Mouse (Mus musculus): ENCODE results near the gene Fasn. TPM values are rescaled to one million over a fixed set of nuclear protein-coding genes. Genes with fewer than 3 reads are reported as not detected.

Fasn gene
- 100 to 1,000 TPM; 107 to 111 TPM for total RNA-seq (2023)

DNA sequence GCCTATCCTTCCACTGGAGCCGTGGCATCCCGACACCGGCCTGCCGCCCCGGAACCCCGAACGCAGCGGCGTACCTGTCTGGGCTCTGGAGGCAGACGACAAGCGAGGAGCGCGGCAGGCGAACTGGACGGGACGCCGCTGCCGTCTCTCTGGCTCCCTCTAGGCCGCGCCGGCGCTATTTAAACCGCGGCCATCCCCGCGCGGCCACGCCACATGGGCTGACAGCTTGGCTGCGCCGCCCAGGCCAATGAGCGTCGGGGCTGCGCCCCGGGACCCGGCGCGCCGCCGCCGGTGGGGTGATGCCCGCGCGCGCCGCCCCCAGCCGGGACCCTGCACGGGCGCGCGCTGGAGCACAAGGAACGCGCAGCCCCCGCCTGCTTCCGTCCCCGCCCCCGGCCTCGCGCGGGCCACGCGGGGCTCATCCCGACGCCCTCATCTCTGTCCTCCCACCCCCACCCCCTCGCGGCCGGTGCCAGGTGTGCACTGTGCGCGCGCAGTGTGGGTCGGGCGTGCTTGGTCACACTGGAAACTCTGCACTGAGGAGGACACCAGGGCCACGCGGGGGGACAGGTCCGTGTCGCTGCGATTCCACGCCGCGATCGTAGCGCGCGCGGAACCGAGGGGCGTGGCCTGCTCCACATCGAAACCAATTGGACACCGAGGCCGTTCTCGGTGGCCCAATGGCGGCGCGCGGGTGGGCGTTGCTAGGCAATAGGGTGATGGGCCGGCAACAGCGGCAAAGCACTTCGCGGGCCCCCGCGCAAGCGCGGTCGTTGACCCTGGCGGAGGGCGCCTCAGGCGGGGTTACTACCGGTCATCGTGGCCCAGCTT is at the start of gene Fasn:
Gene Fasn (minus strand): TSS at position 592 of the 831 bp plus-strand sequence.

DNA sequence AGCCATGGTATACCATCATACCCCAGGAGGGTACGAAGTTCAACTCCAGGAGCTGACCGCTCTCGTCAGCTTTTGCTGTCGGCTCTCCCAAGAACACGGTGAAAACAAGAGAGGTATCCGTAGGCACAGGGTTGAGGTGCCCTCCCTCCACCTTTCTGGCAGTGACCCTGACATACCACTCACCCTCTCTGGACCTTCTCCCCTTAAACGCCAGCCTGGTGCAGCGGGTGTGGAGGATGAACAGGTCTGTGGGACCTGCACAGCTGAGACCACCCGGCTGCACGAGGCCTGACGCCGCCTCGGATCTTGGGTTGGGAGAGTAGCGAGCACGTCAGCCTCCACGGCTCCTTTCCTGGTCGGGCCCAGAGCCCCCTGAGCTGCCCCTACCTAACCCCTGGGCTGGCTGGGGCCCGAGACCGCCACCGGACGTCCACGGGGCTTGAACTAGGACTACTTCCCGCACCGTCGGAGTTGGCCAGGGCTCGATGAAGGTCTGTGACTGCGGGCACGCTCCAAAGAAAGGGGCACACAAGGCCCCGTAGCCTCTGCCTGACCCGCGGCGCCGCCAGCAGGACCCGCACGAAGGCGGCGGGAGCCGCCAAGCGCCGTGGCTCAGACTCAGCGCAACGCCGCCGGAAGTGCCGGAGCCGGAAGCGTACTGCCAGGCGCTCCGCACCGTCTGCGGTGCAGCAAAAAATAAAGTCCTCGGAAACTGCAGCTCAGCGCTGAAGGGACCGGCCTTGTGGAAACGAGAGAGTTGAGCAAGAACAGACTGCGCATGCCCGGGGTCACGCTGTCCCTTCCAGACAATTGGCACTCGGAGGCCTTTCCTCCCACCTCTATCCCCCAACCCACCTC is 28.4 kb downstream of the Fasn start, which contains the start of gene Dus1l:
Gene Dus1l (minus strand): TSS at position 648 of the 858 bp plus-strand sequence.

DNA sequence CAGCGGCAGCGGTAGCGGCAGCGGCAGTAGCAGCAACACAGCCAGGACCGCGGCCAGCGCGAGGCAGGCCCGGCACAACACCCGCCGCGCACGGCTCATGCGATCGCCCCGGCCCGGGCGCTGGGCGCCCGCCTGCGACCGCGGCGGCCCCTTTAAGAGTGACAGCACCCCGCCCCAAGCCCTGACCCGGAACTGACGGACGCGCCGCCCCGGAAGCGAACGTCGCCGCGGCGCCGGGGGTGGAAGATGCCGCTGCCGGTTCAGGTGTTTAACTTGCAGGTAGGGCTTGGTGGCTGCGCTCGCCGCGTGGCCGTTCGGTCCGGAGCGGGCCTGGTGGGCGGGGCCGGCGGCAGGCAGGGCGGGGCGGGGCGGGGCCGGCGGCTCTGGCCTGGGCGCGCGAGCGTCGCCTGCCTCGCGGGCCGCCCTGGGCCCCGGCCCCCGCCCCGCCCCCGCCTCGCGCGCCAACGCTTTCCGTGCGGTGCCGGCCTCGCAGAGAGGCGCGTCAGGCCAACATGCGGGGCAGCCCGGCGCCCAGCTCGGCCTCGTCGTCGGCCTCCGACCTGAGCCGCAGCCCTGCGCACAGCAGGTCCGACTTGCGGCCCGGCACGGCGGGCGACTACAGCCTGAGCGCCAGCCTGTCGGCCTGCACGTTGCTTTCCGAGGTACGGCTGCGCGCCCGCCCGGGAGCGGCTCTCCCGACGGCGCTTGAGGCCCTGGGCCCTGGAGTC is 40.1 kb downstream of the Fasn start, which contains the start of the genes Rfng and Gps1:
Gene Rfng (minus strand): TSS at position 144 of the 728 bp plus-strand sequence.
Gene Gps1 (plus strand): TSS at position 209 of the 728 bp plus-strand sequence.

DNA sequence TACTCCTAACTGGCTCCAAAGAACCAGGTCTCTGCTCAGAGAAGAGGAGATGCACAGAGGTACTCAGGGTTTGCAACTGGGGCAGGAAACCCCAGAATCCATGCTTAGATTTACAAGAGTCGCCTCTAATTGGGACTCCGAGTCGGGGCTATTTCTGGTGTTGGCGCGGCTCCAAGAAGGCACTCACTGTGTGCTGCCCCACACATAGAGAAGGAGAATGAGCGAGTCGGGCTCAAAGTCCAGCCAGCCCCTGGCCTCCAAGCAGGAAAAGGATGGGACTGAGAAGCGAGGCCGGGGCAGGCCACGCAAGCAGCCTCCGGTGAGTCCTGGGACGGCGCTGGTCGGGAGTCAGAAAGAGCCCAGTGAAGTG is 61.7 kb downstream of the Fasn start, which contains the start of gene Hmga1b:
Gene Hmga1b (plus strand): TSS at position 123 of the 370 bp plus-strand sequence.

Other genes with a start within 250 kb of the Fasn start
- 100 to 1,000 TPM; 520 to 527 TPM for gene Arhgdia, start 242.9 kb downstream of the Fasn start, total RNA-seq (2023)
- gene Alyref, start 226.2 kb downstream of the Fasn start, total RNA-seq (2023): 100 to 1,000 TPM; 130 to 143 TPM
- 10 to 100 TPM; 50.0 to 53.1 TPM for gene Anapc11, start 226.1 kb downstream of the Fasn start, total RNA-seq (2023)
- gene Npb, start 216.1 kb downstream of the Fasn start, total RNA-seq (2023): 1 to 10 TPM; 1.6 to 2.4 TPM
- gene Pcyt2, start 206.6 kb downstream of the Fasn start, total RNA-seq (2023): 100 to 1,000 TPM; 107 to 119 TPM
- 100 to 1,000 TPM; 124 to 136 TPM for gene Sirt7, start 199.3 kb downstream of the Fasn start, total RNA-seq (2023)
- gene Mafg, start 190.9 kb downstream of the Fasn start, total RNA-seq (2023): 10 to 100 TPM; 48.0 to 54.0 TPM
- under 1 TPM in 1 of 2 experiments, not detected in 1; 0.81 TPM for gene Pycr1, start 180.8 kb downstream of the Fasn start, total RNA-seq (2023)
- 1 to 10 TPM in 1 of 2 experiments, not detected in 1; 1.4 TPM for gene Myadml2, start 176.4 kb downstream of the Fasn start, total RNA-seq (2023)
- not detected for gene Notum, start 163.4 kb downstream of the Fasn start, total RNA-seq (2023)
- 100 to 1,000 TPM in 1 of 2 experiments, 10 to 100 TPM in 1; 97.4 to 100 TPM for gene Aspscr1, start 151.6 kb downstream of the Fasn start, total RNA-seq (2023)
- 10 to 100 TPM; 30.5 to 32.1 TPM for gene Cenpx, start 110.8 kb downstream of the Fasn start, total RNA-seq (2023)
- 10 to 100 TPM; 38.6 to 46.7 TPM for gene Lrrc45, start 110.6 kb downstream of the Fasn start, total RNA-seq (2023)
- gene Rac3, start 103.1 kb downstream of the Fasn start, total RNA-seq (2023): 1 to 10 TPM; 1.1 to 1.5 TPM
- gene Dcxr, start 97.3 kb downstream of the Fasn start, total RNA-seq (2023): 10 to 100 TPM; 12.1 to 18.0 TPM
- not detected for gene Cbr2, start 92.4 kb downstream of the Fasn start, total RNA-seq (2023)
- gene Hmga1b, start 61.8 kb downstream of the Fasn start, total RNA-seq (2023): 10 to 100 TPM; 32.7 to 39.2 TPM
- 10 to 100 TPM; 14.3 to 15.5 TPM for gene Rfng, start 40.3 kb downstream of the Fasn start, total RNA-seq (2023)
- gene Gps1, start 40.3 kb downstream of the Fasn start, total RNA-seq (2023): 10 to 100 TPM; 75.3 to 86.7 TPM
- 10 to 100 TPM; 62.1 to 78.8 TPM for gene Dus1l, start 28.1 kb downstream of the Fasn start, total RNA-seq (2023)
- 1 to 10 TPM in 1 of 2 experiments, under 1 TPM in 1; 0.83 to 1.4 TPM for gene Ccdc57, start 108.3 kb upstream of the Fasn start, total RNA-seq (2023)
- gene Slc16a3, start 123.9 kb upstream of the Fasn start, total RNA-seq (2023): 1 to 10 TPM in 1 of 2 experiments, under 1 TPM in 1; 0.65 to 2.3 TPM
- 100 to 1,000 TPM; 134 to 142 TPM for gene Csnk1d, start 166.8 kb upstream of the Fasn start, total RNA-seq (2023)
- gene Cd7, start 214.9 kb upstream of the Fasn start, total RNA-seq (2023): 1 to 10 TPM; 6.8 to 9.7 TPM
- not detected for gene Sectm1b, start 239.0 kb upstream of the Fasn start, total RNA-seq (2023)

All from B cell, adult 67 days (primary cell).